Mouse (Mus musculus): ENCODE measurements around the gene Abcc3. TPM values are rescaled to one million over a fixed set of nuclear protein-coding genes. Genes with fewer than 3 reads are reported as not detected.

The Abcc3 gene
- total and polyA plus RNA-seq, 2 experiments from 2014 or later = 0.97 to 1.1 TPM

GRCm38 (mm10) chr11:94336551-94336950 lies 56.2 kb downstream of the Abcc3 start:
- H3K36me3 ChIP-seq (ENCODE audit: insufficient read depth) = peaks cover 46% of the 10 kb centered on the region
- no peak overlapping the region for H3K4me3 ChIP-seq (ENCODE audit: low read depth, low read length)
- H3K27me3 ChIP-seq (ENCODE audit: insufficient read depth, low read length) = no peaks in the 10 kb centered on the region
- peaks cover 4% of the 10 kb centered on the region; the same call in 1 of the 2 replicates for H3K4me1 ChIP-seq (ENCODE audit: insufficient read depth)
- H3K27ac ChIP-seq (ENCODE audit: low read depth, low read length) = no peak overlapping the region
- TF ChIP-seq CTCF (IDR thresholded peaks at IDR 0.05; ENCODE audit: low read depth) = no peak
- no peak overlapping the region for H3K9ac ChIP-seq
- H3K4me2 ChIP-seq (ENCODE audit: low read depth) = no peak overlapping the region
- no peak for ATAC-seq
- DNase-seq = no peak
- H3K9me3 ChIP-seq (ENCODE audit: low read length) = no peaks in the 10 kb centered on the region

- H3K36me3 ChIP-seq (ENCODE audit: insufficient read depth) = peaks cover 35% of the 10 kb centered on the region
- WGBS = 77% methylated on average over 8 of the region's 8 CpGs
- peaks cover 22% of the 10 kb centered on the region for H3K4me1 ChIP-seq (ENCODE audit: insufficient read depth)
- H3K9me3 ChIP-seq (ENCODE audit: low read length) = no peaks in the 10 kb centered on the region
- no peak overlapping the region for H3K9ac ChIP-seq
- no peak for TF ChIP-seq CTCF (IDR thresholded peaks at IDR 0.05; ENCODE audit: low read depth)
- H3K27me3 ChIP-seq (ENCODE audit: insufficient read depth, low read length) = no peaks in the 10 kb centered on the region
- no peak overlapping the region for H3K4me2 ChIP-seq (ENCODE audit: low read depth)
- H3K27ac ChIP-seq (ENCODE audit: low read depth, low read length) = no peak overlapping the region
- no peak for DNase-seq
- no peak overlapping the region for H3K4me3 ChIP-seq (ENCODE audit: low read depth, low read length)
- no peak for ATAC-seq
Observed at GRCm38 (mm10) chr11:94334386-94334968, 58.3 kb downstream of the Abcc3 start.

GRCm38 (mm10) chr11:94332726-94333125 lies 60.1 kb downstream of the Abcc3 start:
- H3K4me2 ChIP-seq (ENCODE audit: low read depth) = no peak overlapping the region

GRCm38 (mm10) chr11:94330211-94330610 lies 62.6 kb downstream of the Abcc3 start:
- Histone ChIP-seq H3K27ac (ENCODE audit: low read depth, low read length) (no peak overlapping the region), H3K4me2 (ENCODE audit: low read depth) (no peak overlapping the region), H3K4me3 (ENCODE audit: low read depth, low read length) (no peak overlapping the region), H3K27me3 (ENCODE audit: insufficient read depth, low read length) (no peaks in the 10 kb centered on the region), H3K36me3 (ENCODE audit: insufficient read depth) (peaks cover 7% of the 10 kb centered on the region), H3K4me1 (ENCODE audit: insufficient read depth) (peaks cover 32% of the 10 kb centered on the region), H3K9ac (no peak overlapping the region), H3K9me3 (ENCODE audit: low read length) (no peaks in the 10 kb centered on the region)
- no peak for TF ChIP-seq CTCF (IDR thresholded peaks at IDR 0.05; ENCODE audit: low read depth)
- ATAC-seq (no peak), DNase-seq (no peak)
- WGBS = 84% methylated on average over 3 of the region's 3 CpGs

More at GRCm38 (mm10) chr11:94332726-94333125, 60.1 kb downstream of the Abcc3 start:
- Histone ChIP-seq H3K36me3 (ENCODE audit: insufficient read depth) (peaks cover 18% of the 10 kb centered on the region), H3K9ac (no peak overlapping the region), H3K9me3 (ENCODE audit: low read length) (no peaks in the 10 kb centered on the region), H3K4me3 (ENCODE audit: low read depth, low read length) (no peak overlapping the region), H3K4me1 (ENCODE audit: insufficient read depth) (peaks cover 28% of the 10 kb centered on the region), H3K27ac (ENCODE audit: low read depth, low read length) (no peak overlapping the region), H3K27me3 (ENCODE audit: insufficient read depth, low read length) (no peaks in the 10 kb centered on the region)
- ATAC-seq (no peak), DNase-seq (no peak)
- 88% methylated on average over 6 of the region's 6 CpGs for WGBS
- TF ChIP-seq CTCF (IDR thresholded peaks at IDR 0.05; ENCODE audit: low read depth) = no peak

GRCm38 (mm10) chr11:94329270-94329891 lies 63.4 kb downstream of the Abcc3 start:
- DNase-seq (peak; percentile 75), ATAC-seq (no peak)
- Histone ChIP-seq H3K4me3 (ENCODE audit: low read depth, low read length) (no peak overlapping the region), H3K9ac (no peak overlapping the region; the same call in 1 of the 2 replicates), H3K4me2 (ENCODE audit: low read depth) (peak overlapping the region; percentile 88), H3K36me3 (ENCODE audit: insufficient read depth) (peaks cover 3% of the 10 kb centered on the region), H3K4me1 (ENCODE audit: insufficient read depth) (peaks cover 32% of the 10 kb centered on the region), H3K27me3 (ENCODE audit: insufficient read depth, low read length) (no peaks in the 10 kb centered on the region), H3K9me3 (ENCODE audit: low read length) (no peaks in the 10 kb centered on the region), H3K27ac (ENCODE audit: low read depth, low read length) (peak overlapping the region; percentile 99; the same call in 1 of the 2 replicates)
- peak; percentile 67 for TF ChIP-seq CTCF (IDR thresholded peaks at IDR 0.05; ENCODE audit: low read depth)
- WGBS = 25% methylated on average over 4 of the region's 4 CpGs

- DNase-seq (peak; percentile 65), ATAC-seq (0 out of 2 replicates have a peak, but pooled peaks have one; percentile 0)
Observed at GRCm38 (mm10) chr11:94328644-94329025, 64.2 kb downstream of the Abcc3 start.

More at GRCm38 (mm10) chr11:94328644-94329025, 64.2 kb downstream of the Abcc3 start:
- Histone ChIP-seq H3K4me3 (ENCODE audit: low read depth, low read length) (peak overlapping the region; percentile 77), H3K4me1 (ENCODE audit: insufficient read depth) (peaks cover 32% of the 10 kb centered on the region), H3K27me3 (ENCODE audit: insufficient read depth, low read length) (no peaks in the 10 kb centered on the region), H3K36me3 (ENCODE audit: insufficient read depth) (no peaks in the 10 kb centered on the region), H3K27ac (ENCODE audit: low read depth, low read length) (peak overlapping the region; percentile 99), H3K9ac (peak overlapping the region; percentile 93), H3K4me2 (ENCODE audit: low read depth) (peak overlapping the region; percentile 88), H3K9me3 (ENCODE audit: low read length) (no peaks in the 10 kb centered on the region)
- WGBS = under 1% methylated on average over 10 of the region's 10 CpGs
- no peak for TF ChIP-seq CTCF (IDR thresholded peaks at IDR 0.05; ENCODE audit: low read depth)
